Mouse (Mus musculus) midbrain, embryonic 13.5 days (tissue): Measurements from ENCODE around the gene Nup153. TPM values are rescaled to one million over a fixed set of nuclear protein-coding genes. Genes with fewer than 3 reads are reported as not detected.

Experiments
- ATAC-seq: fragments of 200-750 bp; cut with Nextera tagmentation; 2 replicates; pipeline ENCODE4 v1.8.0; 2017; ENCODE audit warnings: mild to moderate bottlenecking, moderate TSS enrichment, moderate library complexity
- H3K27ac ChIP-seq: fragments of 300-500 bp; sonication (generic); 2 replicates; pipeline ENCODE4 v1.5.1; 2015; ENCODE audit warnings: inconsistent platforms, mild to moderate bottlenecking, moderate library complexity
- H3K27me3 ChIP-seq: fragments of 300-500 bp; sonication (generic); 2 replicates; pipeline ENCODE4 v1.6.1; 2015; ENCODE audit warnings: mild to moderate bottlenecking, inconsistent platforms
- H3K36me3 ChIP-seq: fragments of 300-500 bp; sonication (generic); 2 replicates; pipeline ENCODE4 v1.6.1; 2015; ENCODE audit warnings: mild to moderate bottlenecking, inconsistent platforms
- H3K4me1 ChIP-seq: fragments of 300-500 bp; sonication (generic); replicated peaks from 2 replicates; pipeline ENCODE4 v1.6.1; 2015; ENCODE audit warnings: inconsistent platforms
- H3K4me2 ChIP-seq: fragments of 300-500 bp; sonication (generic); replicated peaks from 2 replicates; pipeline ENCODE4 v1.6.1; 2015; ENCODE audit warnings: moderate library complexity, mild to moderate bottlenecking, inconsistent platforms
- H3K4me3 ChIP-seq: fragments of 300-500 bp; sonication (generic); replicated peaks from 2 replicates; pipeline ENCODE4 v1.5.1; 2015; ENCODE audit warnings: mild to moderate bottlenecking, inconsistent platforms
- H3K9ac ChIP-seq: fragments of 300-500 bp; sonication (generic); replicated peaks from 2 replicates; pipeline ENCODE4 v1.6.1; 2015; ENCODE audit warnings: mild to moderate bottlenecking, inconsistent platforms
- H3K9me3 ChIP-seq: fragments of 300-500 bp; sonication (generic); 2 replicates; pipeline ENCODE4 v1.6.1; 2016; ENCODE audit warnings: mild to moderate bottlenecking, inconsistent platforms
- WGBS: fragments of 180-500 bp; shearing (Covaris S2); methylation state at CpG from one replicate; pipeline ENCODE4 v1.1.7; 2015; 5-methylcytosine and 5-hydroxymethylcytosine counted together
- polyA plus RNA-seq: library from polyadenylated mRNA; unstranded; fragments of >200 nt; fragmentation: Nextera tagmentation; extraction: Ambion mirVana; gene quantifications from 2 replicates; pipeline ENCODE4 v1.2.1, GENCODE M21; 2015

Nup153 gene
- polyA plus RNA-seq, 1 experiment from 2014 or later: 22.4 TPM

DNA sequence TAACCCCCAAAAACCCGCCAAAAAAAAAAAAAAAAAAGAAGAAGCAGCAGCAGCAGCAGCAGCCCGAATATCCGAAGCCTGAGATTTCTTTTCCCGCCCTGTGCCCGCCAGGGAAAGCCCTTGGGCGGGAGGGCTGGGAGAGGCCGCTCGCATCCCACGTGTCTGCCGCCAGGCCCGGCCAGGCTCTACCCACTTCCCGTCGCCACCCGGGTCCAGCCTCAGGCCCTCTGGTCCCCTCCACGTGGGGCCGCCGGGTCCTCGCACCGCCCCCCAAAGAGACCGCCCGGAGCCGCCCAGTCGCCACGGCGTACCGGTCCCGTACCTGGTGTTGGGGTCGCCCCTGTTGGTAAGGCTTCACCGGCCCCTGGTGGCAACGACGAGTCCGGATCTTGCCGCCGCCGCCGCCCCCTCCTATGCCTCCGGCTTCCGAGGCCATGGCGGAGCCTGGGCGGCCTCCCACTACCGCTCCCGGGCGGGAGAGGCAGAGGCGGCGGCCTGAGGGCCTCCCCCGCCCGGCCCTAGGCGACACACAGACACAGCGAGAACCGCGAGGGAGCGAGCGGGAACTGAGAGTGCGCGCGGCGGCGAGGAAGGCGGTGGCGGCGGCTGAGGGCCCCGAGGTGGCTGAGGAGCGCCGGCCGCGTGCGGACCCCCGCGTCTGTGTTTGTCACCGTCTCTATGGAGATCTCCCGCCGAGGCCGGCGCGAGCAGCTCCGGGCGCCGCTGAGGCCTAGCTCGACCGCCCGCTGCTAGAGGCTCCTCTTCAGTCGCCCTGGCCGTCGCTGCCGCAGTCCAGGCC is 503 bp downstream of the Nup153 start:
- Histone ChIP-seq H3K27me3 (no peaks in the 10 kb centered on the region), H3K36me3 (no peaks in the 10 kb centered on the region), H3K4me1 (peaks cover 29% of the 10 kb centered on the region), H3K9ac (peak overlapping the region; percentile 96), H3K4me3 (peak overlapping the region; percentile 99), H3K9me3 (no peaks in the 10 kb centered on the region), H3K27ac (peak overlapping the region; percentile 96), H3K4me2 (peak overlapping the region; percentile 78)
- ATAC-seq: peak; percentile 92
- under 1% methylated on average over 83 of the region's 85 CpGs for WGBS

DNA sequence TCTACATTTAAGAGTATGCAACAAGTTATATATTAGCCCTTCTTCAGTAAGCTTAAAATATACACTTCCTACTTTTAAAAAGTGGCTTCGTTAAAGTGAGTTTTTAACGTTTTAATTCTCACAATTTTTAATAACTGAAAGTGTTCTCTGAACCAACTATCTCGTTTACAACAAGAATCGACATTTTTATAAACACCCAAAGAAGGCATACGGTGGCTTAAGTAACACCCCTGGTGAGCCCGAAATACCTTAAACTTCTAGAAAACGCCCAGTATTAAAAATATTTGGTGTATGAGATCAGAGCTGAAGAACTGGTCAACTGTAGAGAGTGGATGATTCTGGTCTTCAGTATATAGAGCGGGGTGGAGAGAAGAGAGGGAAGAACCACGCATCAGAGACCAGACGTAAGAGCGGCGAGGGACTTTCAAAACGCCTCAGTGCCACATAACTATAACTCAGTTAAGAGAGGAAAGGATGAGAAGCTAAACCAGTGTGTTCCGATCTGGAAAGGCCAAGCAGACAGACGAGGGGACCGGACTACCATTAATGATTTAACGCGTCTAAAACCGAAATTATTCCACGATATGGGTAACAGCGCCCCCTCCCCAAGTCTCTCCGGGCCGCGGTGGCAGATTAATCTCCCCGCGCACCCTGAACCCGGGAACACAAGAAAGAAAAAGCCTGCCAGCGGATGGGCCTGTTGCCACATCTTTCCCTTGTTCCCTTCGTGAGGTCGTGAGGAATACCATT is 1.3 kb downstream of the Nup153 start:
- H3K9me3 ChIP-seq: no peaks in the 10 kb centered on the region
- ATAC-seq: no peak
- H3K4me2 ChIP-seq: peak overlapping the region; percentile 78
- H3K27me3 ChIP-seq: no peaks in the 10 kb centered on the region
- 1% methylated on average over 30 of the region's 30 CpGs for WGBS
- peak overlapping the region; percentile 96 for H3K9ac ChIP-seq
- H3K36me3 ChIP-seq: no peaks in the 10 kb centered on the region
- peaks cover 29% of the 10 kb centered on the region for H3K4me1 ChIP-seq
- peak overlapping the region; percentile 96 for H3K27ac ChIP-seq
- peak overlapping the region; percentile 99 for H3K4me3 ChIP-seq

DNA sequence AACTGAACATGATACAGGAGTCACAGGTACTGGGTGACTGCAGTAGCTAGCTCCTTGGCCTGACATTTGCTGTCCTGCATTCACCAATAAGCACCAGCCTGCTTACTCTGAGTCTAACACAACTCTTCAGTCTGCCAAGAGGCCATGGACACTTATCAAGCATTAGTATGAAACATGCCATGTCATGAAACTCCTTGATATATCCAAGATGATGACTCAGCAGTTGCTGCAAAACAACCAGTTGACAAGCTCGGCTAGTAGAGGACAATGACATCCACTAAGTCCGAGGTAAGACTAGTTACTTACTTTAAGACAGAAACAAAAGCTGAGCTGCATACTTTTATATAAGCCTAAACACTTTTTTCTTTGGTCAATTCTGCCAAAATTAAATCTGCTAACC is 2.5 kb downstream of the Nup153 start:
- no peaks in the 10 kb centered on the region for H3K9me3 ChIP-seq
- H3K36me3 ChIP-seq: no peaks in the 10 kb centered on the region
- peak overlapping the region; percentile 39 for H3K4me2 ChIP-seq
- H3K27ac ChIP-seq: no peak overlapping the region
- no peak for ATAC-seq
- no peaks in the 10 kb centered on the region for H3K27me3 ChIP-seq
- 25% methylated on average over 2 of the region's 2 CpGs for WGBS
- H3K4me1 ChIP-seq: peaks cover 29% of the 10 kb centered on the region
- no peak overlapping the region for H3K9ac ChIP-seq
- H3K4me3 ChIP-seq: peak overlapping the region; percentile 8

DNA sequence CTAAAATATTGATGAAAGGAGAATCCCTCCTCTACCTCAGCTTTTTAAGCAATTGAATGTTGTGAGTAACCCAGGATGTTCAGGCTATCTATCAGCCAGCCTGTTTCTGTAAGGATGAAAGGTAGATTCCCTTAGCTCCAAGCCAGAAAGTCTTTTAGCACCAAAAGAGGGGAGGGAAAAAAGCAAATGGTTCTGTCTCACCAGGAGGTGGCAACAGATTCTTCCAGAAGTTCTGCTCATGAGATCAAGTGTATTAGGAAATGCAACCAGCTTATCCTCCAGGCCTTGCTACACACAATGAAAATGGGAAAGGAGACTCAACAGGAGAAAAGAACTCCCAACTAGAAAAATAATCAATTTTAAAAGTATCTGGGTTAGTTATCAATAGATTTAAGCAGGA is 3.4 kb downstream of the Nup153 start:
- no peaks in the 10 kb centered on the region for H3K9me3 ChIP-seq

DNA sequence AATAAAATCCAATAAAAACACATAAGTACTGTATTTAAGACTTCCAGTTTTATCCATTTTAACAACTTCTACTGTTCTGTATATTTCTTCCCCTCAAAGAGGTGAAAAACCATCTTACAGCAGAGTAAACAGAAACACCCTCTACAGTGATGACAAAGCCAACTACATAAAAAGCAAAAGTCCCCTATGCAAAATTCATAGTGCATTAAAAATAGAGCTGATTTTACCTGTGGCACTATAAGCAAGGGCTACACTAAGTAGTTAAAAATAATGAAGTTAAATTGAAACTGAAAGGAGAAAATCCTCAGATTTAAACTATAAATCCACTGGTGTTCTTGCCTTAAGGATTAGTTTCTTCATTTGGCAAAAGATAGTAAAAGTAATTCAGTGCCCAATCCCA is 6.7 kb downstream of the Nup153 start:
- H3K4me1 ChIP-seq: peaks cover 21% of the 10 kb centered on the region
- H3K4me2 ChIP-seq: no peak overlapping the region
- ATAC-seq: no peak
- H3K36me3 ChIP-seq: peaks cover 5% of the 10 kb centered on the region
- no peaks in the 10 kb centered on the region for H3K27me3 ChIP-seq
- no peak overlapping the region for H3K9ac ChIP-seq
- H3K9me3 ChIP-seq: no peaks in the 10 kb centered on the region
- H3K27ac ChIP-seq: no peak overlapping the region
- no peak overlapping the region for H3K4me3 ChIP-seq

More for the DNA sequence above, 3.4 kb downstream of the Nup153 start:
- peaks cover 31% of the 10 kb centered on the region for H3K4me1 ChIP-seq
- H3K9ac ChIP-seq: no peak overlapping the region
- ATAC-seq: no peak
- no peaks in the 10 kb centered on the region for H3K27me3 ChIP-seq
- no peaks in the 10 kb centered on the region for H3K36me3 ChIP-seq
- H3K4me2 ChIP-seq: peak overlapping the region; percentile 39; the same call in 1 of the 2 replicates
- H3K4me3 ChIP-seq: no peak overlapping the region
- H3K27ac ChIP-seq: no peak overlapping the region

DNA sequence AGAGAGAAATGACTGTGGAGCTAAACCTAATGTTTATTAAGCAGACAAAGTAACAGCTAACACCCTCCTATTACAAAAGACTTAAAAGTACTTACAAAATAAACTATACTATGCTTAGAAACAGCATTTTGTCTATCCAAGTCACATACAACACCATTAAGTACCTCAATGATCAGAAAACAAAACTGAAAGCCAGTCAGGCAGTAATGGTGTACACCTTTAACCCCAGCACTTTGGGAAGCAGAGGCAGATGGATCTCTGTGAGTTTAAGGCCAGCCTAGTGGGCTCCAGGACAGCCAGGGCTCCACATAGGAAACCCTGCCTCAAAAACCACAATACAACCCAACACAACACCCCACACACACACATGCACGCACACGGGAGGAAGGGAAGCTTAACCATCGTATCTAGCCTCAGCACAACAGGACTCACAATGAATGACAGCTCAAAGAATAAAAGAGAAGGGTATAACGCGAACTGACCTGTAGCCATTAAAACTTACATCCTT is 8.8 kb downstream of the Nup153 start:
- Histone ChIP-seq H3K4me3 (no peak overlapping the region), H3K27me3 (no peaks in the 10 kb centered on the region), H3K4me2 (no peak overlapping the region), H3K9ac (no peak overlapping the region), H3K27ac (no peak overlapping the region), H3K36me3 (peaks cover 14% of the 10 kb centered on the region), H3K4me1 (peaks cover 3% of the 10 kb centered on the region), H3K9me3 (no peaks in the 10 kb centered on the region)
- WGBS: 69% methylated on average over 5 of the region's 5 CpGs
- ATAC-seq: no peak

DNA sequence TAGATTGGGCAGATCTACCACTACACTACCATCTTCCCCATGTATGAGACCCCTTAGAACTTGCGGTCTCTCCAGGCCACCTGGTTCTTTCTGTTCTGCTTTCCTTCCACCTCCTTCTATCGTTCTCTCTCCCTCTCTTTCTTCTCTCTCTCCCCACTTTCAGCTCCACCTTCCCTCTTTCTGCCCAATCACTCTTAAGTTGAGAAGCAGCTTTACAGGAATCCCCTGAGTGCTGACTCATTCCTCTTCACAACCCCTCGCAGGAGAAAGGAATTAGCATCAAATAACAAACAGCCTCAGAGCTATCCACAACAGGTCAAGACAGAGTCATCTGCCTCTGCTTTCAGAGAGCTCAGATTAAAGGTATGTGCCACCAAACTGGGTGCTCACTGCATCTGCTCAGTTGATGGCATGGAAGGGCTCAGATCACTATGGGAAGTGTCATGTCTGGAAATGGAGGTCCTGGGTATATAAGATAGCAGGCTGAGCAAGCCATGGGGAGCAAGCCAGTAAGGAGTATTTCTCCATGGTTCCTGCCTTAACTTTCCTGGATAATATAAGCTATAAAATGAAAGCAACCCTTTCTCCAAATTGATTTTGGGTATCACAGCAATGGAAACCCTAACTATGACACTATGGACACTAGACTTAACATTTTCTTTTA is 11.6 kb downstream of the Nup153 start:
- Histone ChIP-seq H3K27ac (no peak overlapping the region), H3K4me3 (no peak overlapping the region), H3K4me2 (no peak overlapping the region), H3K27me3 (no peaks in the 10 kb centered on the region), H3K9me3 (no peaks in the 10 kb centered on the region), H3K36me3 (peaks cover 33% of the 10 kb centered on the region), H3K4me1 (peaks cover 5% of the 10 kb centered on the region), H3K9ac (no peak overlapping the region)
- ATAC-seq: no peak
- WGBS: 72% methylated on average over 3 of the region's 3 CpGs

DNA sequence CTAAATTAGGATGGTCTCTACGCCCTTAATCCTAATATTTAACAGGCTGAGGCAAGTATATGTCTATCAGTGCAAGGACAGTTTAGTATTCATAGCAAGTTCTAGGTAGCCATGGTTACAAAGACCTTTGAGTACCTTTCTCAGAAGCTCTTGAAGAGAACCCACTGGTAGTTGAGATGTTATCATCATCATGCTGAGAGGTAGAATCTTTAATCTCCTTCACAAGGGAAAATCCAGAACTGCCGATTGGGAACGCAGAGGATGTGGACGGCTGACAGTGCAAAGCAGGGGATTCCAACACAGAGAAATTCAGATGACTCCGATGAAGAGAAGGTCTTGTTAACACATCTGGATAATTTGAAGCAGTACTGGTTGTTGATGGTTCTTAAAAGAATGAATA is 14.3 kb downstream of the Nup153 start:
- Histone ChIP-seq H3K4me2 (no peak overlapping the region), H3K9ac (no peak overlapping the region), H3K4me3 (no peak overlapping the region), H3K4me1 (0 out of 2 replicates have a peak, but pooled peaks cover 2% of the 10 kb centered on the region), H3K36me3 (peaks cover 45% of the 10 kb centered on the region), H3K9me3 (no peaks in the 10 kb centered on the region), H3K27ac (no peak overlapping the region), H3K27me3 (no peaks in the 10 kb centered on the region)
- 82% methylated on average over 5 of the region's 5 CpGs for WGBS
- ATAC-seq: no peak

DNA sequence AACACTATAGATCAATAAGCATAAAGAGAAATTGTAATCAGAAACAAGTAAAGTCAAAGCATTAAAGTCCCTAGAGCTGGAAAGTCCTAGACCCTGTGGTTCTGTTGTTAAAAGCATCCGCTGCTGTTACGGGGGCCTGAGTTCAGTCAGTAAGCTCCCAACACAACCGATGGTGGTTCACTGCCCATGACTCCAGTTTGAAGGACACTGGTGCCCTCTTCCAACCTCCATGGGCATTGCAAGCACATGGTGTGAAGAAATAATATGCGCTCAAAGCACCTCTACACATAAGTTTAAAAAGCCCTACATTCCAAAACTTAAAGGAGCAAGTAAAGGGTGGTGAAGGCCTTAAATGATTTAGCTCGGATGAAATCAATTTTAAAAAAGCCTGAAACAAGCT is 24.6 kb downstream of the Nup153 start:
- H3K27me3 ChIP-seq: no peaks in the 10 kb centered on the region
- no peaks in the 10 kb centered on the region for H3K4me1 ChIP-seq
- H3K27ac ChIP-seq: no peak overlapping the region
- peaks cover 15% of the 10 kb centered on the region for H3K36me3 ChIP-seq
- H3K4me3 ChIP-seq: no peak overlapping the region
- H3K9ac ChIP-seq: no peak overlapping the region
- H3K4me2 ChIP-seq: no peak overlapping the region
- H3K9me3 ChIP-seq: no peaks in the 10 kb centered on the region
- no peak for ATAC-seq
- WGBS: 83% methylated on average over 5 of the region's 5 CpGs

DNA sequence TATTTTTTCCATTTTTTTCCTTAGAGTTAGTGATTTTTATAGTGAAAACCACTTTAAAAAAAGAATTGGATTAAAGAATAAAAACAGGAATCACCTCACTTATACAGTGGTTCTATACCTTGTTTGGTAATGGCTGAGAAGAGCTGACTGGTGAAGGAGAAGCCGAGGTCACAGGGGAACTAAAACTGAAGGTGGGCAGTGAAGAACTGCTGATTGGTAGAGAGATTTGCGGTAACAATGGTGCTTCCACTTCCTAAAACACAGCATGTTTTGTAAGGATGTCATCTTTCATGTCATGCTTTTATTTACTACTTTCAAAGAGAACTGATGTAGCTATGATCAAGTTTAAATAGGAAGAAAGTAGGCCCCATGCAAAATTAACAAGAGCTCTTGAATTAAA is 26.3 kb downstream of the Nup153 start:
- Histone ChIP-seq H3K27me3 (no peaks in the 10 kb centered on the region), H3K4me1 (no peaks in the 10 kb centered on the region), H3K4me2 (no peak overlapping the region), H3K36me3 (peaks cover 14% of the 10 kb centered on the region), H3K4me3 (no peak overlapping the region), H3K9me3 (no peaks in the 10 kb centered on the region), H3K9ac (no peak overlapping the region), H3K27ac (no peak overlapping the region)
- WGBS: 84% methylated on average over 2 of the region's 2 CpGs
- ATAC-seq: no peak

DNA sequence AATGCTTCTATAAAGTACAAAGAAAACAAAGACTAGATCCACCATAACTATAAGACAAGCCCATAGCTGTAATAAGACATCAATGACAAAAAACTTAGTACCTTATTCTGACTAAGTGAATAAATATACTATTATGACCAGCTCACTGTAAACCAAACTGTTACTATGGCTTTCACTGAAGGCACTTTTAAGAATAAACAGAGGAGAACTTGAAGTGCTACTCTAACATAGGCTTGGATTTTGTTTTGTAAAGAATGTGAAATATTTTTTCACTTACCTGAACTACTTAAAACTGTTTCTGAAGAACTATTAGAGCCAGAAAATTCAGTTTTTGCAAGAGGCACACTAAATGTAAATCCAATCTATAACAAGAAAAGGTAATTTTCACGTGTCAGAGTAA is 28.4 kb downstream of the Nup153 start:
- 97% methylated on average over 1 of the region's 1 CpGs for WGBS

DNA sequence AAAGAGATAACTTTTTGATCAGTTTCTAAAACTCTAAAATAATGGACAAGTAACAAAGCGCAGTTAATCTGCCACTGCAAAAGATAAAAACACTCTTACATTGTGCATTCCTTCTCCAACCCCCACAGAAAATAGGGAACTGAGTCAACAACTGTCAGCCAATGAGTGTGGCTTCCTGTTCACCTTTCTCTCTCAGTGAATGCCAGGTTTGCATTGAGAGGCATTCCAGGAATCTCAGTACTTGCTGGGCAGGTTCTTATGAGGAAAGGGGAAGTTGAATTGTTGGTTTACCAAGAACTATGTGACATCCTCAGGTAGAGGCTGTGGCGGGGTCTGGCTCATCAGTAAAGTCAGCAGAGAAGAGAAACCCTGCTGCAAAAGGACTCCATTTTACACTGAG is 31.0 kb downstream of the Nup153 start:
- Histone ChIP-seq H3K27me3 (no peaks in the 10 kb centered on the region), H3K27ac (no peak overlapping the region), H3K36me3 (peaks cover 20% of the 10 kb centered on the region), H3K4me1 (peaks cover 8% of the 10 kb centered on the region), H3K4me2 (no peak overlapping the region), H3K9ac (no peak overlapping the region), H3K9me3 (no peaks in the 10 kb centered on the region), H3K4me3 (no peak overlapping the region)
- no peak for ATAC-seq
- WGBS: 98% methylated on average over 2 of the region's 2 CpGs

More for the DNA sequence above, 28.4 kb downstream of the Nup153 start:
- ATAC-seq: no peak
- Histone ChIP-seq H3K4me2 (no peak overlapping the region), H3K4me1 (peaks cover 8% of the 10 kb centered on the region), H3K36me3 (peaks cover 17% of the 10 kb centered on the region), H3K9ac (no peak overlapping the region), H3K4me3 (no peak overlapping the region), H3K27ac (no peak overlapping the region), H3K9me3 (no peaks in the 10 kb centered on the region), H3K27me3 (no peaks in the 10 kb centered on the region)
